Mouse (Mus musculus) yolk sac, embryonic 10.5 days (tissue): ENCODE measurements around the gene Sptan1.
"Not testable (repeated sequence)": the region's sequence is repeated elsewhere in the genome, so short reads cannot be mapped to it uniquely, and the experiment has no call there.

Experiments
- DNase-seq: peaks from one replicate; pipeline ENCODE4 v3.0.0-alpha.2; 2017; ENCODE audit warnings: low spot score

Sptan1 gene

GRCm38 (mm10) chr2:30009101-30009500 lies 43.7 kb downstream of the Sptan1 start:
- no peak for DNase-seq

GRCm38 (mm10) chr2:30010840-30011281 lies 45.5 kb downstream of the Sptan1 start:
- no peak for DNase-seq

- no peak for DNase-seq
These were observed 49.1 kb downstream of the Sptan1 start for GRCm38 (mm10) chr2:30014326-30014966.

- no peak for DNase-seq
These were observed 60.1 kb downstream of the Sptan1 start for GRCm38 (mm10) chr2:30025454-30025853.

GRCm38 (mm10) chr2:30026997-30027396 lies 61.6 kb downstream of the Sptan1 start:
- no peak for DNase-seq

- DNase-seq = no peak
These were observed 67.0 kb downstream of the Sptan1 start for GRCm38 (mm10) chr2:30032244-30032846.

GRCm38 (mm10) chr2:30032957-30033356 lies 67.6 kb downstream of the Sptan1 start:
- DNase-seq = no peak

GRCm38 (mm10) chr2:30037762-30038161 lies 72.4 kb downstream of the Sptan1 start:
- DNase-seq = no peak

- no peak for DNase-seq
These were observed 73.0 kb downstream of the Sptan1 start for GRCm38 (mm10) chr2:30038370-30038769.

- DNase-seq = no peak
These were observed 74.3 kb downstream of the Sptan1 start for GRCm38 (mm10) chr2:30039687-30040086.

- DNase-seq = peak; percentile 53
These were observed 77.1 kb downstream of the Sptan1 start for GRCm38 (mm10) chr2:30042445-30042844.

- DNase-seq = no peak
These were observed 79.2 kb downstream of the Sptan1 start for GRCm38 (mm10) chr2:30044550-30044949.

- DNase-seq = no peak
These were observed 81.8 kb downstream of the Sptan1 start for GRCm38 (mm10) chr2:30047127-30047526.

GRCm38 (mm10) chr2:30048101-30048501 lies 82.7 kb downstream of the Sptan1 start:
- DNase-seq = no peak

GRCm38 (mm10) chr2:30048699-30049388 lies 83.5 kb downstream of the Sptan1 start, which contains the start of gene Wdr34:
Gene Wdr34, minus strand, starts transcription at chr2:30048881.
- DNase-seq = peak; percentile 97

GRCm38 (mm10) chr2:30049831-30050230 lies 84.5 kb downstream of the Sptan1 start:
- no peak for DNase-seq

- no peak for DNase-seq
These were observed 86.8 kb downstream of the Sptan1 start for GRCm38 (mm10) chr2:30051992-30052761.

GRCm38 (mm10) chr2:30055310-30055709 lies 90.0 kb downstream of the Sptan1 start:
- DNase-seq = not testable (repeated sequence)

GRCm38 (mm10) chr2:30056736-30057135 lies 91.4 kb downstream of the Sptan1 start:
- no peak for DNase-seq

GRCm38 (mm10) chr2:30057223-30057904 lies 92.0 kb downstream of the Sptan1 start, which contains the start of gene Set:
Gene Set, plus strand, starts transcription at chr2:30057378.
- DNase-seq = peak; percentile 29

- no peak for DNase-seq
These were observed 93.1 kb downstream of the Sptan1 start for GRCm38 (mm10) chr2:30058418-30058817.
